Mouse (Mus musculus) heart, postnatal 25 days (tissue): ENCODE data around the gene Tead4. TPM values are rescaled to one million over a fixed set of nuclear protein-coding genes. Genes with fewer than 3 reads are reported as not detected.

Source experiments
- DNase-seq: peaks from one replicate; pipeline ENCODE4 v3.0.0; 2022; ENCODE audit warnings: low spot score
- intact Hi-C: fragments of 180-260 bp; cut with DNase I; formaldehyde crosslinking; loops from one replicate; pipeline ENCODE4 v1.15.1; 2025
- total RNA-seq, 2 experiments: library from RNA; stranded (reverse); gene quantifications; 2 replicates each; pipeline ENCODE4 v1.2.3; 2021

Tead4 gene
- total RNA-seq, 2 experiments from 2014 or later, result 3.7 to 4.4 TPM

GRCm38 (mm10) chr6:128295876-128296749, 4.5 kb downstream of the Tead4 start:
- peak; percentile 58 for DNase-seq
- intact Hi-C loops, result no loop called here

GRCm38 (mm10) chr6:128291284-128291683, 9.3 kb downstream of the Tead4 start:
- DNase-seq, result no peak
- intact Hi-C loops, result no loop called here

- intact Hi-C loops, result no loop called here
- DNase-seq, result no peak
Observed at GRCm38 (mm10) chr6:128288681-128289080, 11.9 kb downstream of the Tead4 start.

GRCm38 (mm10) chr6:128285792-128286430, 14.7 kb downstream of the Tead4 start:
- intact Hi-C loops, result no loop called here
- DNase-seq, result peak; percentile 44

- no peak for DNase-seq
- intact Hi-C loops, result no loop called here
Observed at GRCm38 (mm10) chr6:128282126-128282525, 18.5 kb downstream of the Tead4 start.

GRCm38 (mm10) chr6:128280472-128281145, 20.0 kb downstream of the Tead4 start:
- intact Hi-C loops, result no loop called here
- no peak for DNase-seq

GRCm38 (mm10) chr6:128279608-128280007, 21.0 kb downstream of the Tead4 start:
- DNase-seq, result no peak
- intact Hi-C loops, result no loop called here

GRCm38 (mm10) chr6:128279099-128279498, 21.5 kb downstream of the Tead4 start:
- intact Hi-C loops, result no loop called here
- no peak for DNase-seq

GRCm38 (mm10) chr6:128277132-128278085, 23.2 kb downstream of the Tead4 start:
- intact Hi-C loops, result no loop called here
- DNase-seq, result no peak

- intact Hi-C loops, result no loop called here
- no peak for DNase-seq
Observed at GRCm38 (mm10) chr6:128276349-128276748, 24.3 kb downstream of the Tead4 start.

GRCm38 (mm10) chr6:128275506-128276064, 25.0 kb downstream of the Tead4 start:
- intact Hi-C loops, result no loop called here
- peak; percentile 19 for DNase-seq

- intact Hi-C loops, result no loop called here
Observed at GRCm38 (mm10) chr6:128273507-128273906, 27.1 kb downstream of the Tead4 start.

GRCm38 (mm10) chr6:128272754-128273153, 27.9 kb downstream of the Tead4 start:
- intact Hi-C loops, result no loop called here
- no peak for DNase-seq

More at GRCm38 (mm10) chr6:128273507-128273906, 27.1 kb downstream of the Tead4 start:
- no peak for DNase-seq

GRCm38 (mm10) chr6:128269850-128270249, 30.8 kb downstream of the Tead4 start:
- no peak for DNase-seq
- intact Hi-C loops, result no loop called here

- intact Hi-C loops, result no loop called here
- no peak for DNase-seq
Observed at GRCm38 (mm10) chr6:128264870-128265526, 35.6 kb downstream of the Tead4 start.

- intact Hi-C loops, result no loop called here
- no peak for DNase-seq
Observed at GRCm38 (mm10) chr6:128261486-128261885, 39.1 kb downstream of the Tead4 start.

- intact Hi-C loops, result no loop called here
- DNase-seq, result no peak
Observed at GRCm38 (mm10) chr6:128259252-128259651, 41.4 kb downstream of the Tead4 start.

- intact Hi-C loops, result no loop called here
- DNase-seq, result no peak
Observed at GRCm38 (mm10) chr6:128255941-128256340, 44.7 kb downstream of the Tead4 start.

- intact Hi-C loops, result no loop called here
- DNase-seq, result no peak
Observed at GRCm38 (mm10) chr6:128255292-128255691, 45.3 kb downstream of the Tead4 start.
